Mouse (Mus musculus) urinary bladder, postnatal 14 days (tissue): ENCODE results near the gene Gm3594.
"Not testable (repeated sequence)": the region's sequence is repeated elsewhere in the genome, so short reads cannot be mapped to it uniquely, and the experiment has no call there.

Source experiments
- DNase-seq: peaks from one replicate; pipeline ENCODE4 v3.0.0; 2021; ENCODE audit warnings: low spot score

Gm3594 gene

GRCm38 (mm10) chr14:6444511-6444910, at the start of gene Gm3594:
Gene Gm3594, minus strand, starts transcription at chr14:6444611.
- DNase-seq, result not testable (repeated sequence)

DNA sequence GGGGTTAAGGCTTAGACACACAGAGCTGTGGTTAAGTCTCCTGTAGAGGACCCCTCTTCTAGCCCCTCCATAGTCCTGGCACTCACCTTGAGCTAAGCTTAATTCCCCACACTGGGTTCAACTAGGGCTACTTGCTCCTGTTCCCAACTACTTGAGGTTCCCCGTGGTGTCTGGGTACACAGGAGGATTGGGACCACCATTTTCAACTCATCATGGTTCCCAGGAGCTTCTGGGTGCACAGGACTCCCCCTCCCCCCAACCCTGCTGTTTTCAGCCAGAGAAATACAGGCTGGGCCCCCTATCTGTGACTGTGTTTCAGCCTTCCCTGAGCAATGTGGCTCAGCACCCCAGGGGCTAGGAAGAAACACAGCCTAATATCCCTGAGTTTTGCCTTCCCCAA, 41.9 kb upstream of the Gm3594 start:
- not testable (repeated sequence) for DNase-seq

- not testable (repeated sequence) for DNase-seq
Observed at GRCm38 (mm10) chr14:6485541-6485940, 41.1 kb upstream of the Gm3594 start.

GRCm38 (mm10) chr14:6482126-6482525, 37.7 kb upstream of the Gm3594 start:
- not testable (repeated sequence) for DNase-seq

GRCm38 (mm10) chr14:6471856-6472255, 27.4 kb upstream of the Gm3594 start:
- not testable (repeated sequence) for DNase-seq

GRCm38 (mm10) chr14:6440774-6441173, 3.6 kb downstream of the Gm3594 start:
- DNase-seq, result peak; percentile 2

- peak; percentile 2 for DNase-seq
Observed at GRCm38 (mm10) chr14:6440206-6440605, 4.2 kb downstream of the Gm3594 start.

- DNase-seq, result peak; percentile 20
Observed at GRCm38 (mm10) chr14:6426766-6427165, 17.6 kb downstream of the Gm3594 start.

DNA sequence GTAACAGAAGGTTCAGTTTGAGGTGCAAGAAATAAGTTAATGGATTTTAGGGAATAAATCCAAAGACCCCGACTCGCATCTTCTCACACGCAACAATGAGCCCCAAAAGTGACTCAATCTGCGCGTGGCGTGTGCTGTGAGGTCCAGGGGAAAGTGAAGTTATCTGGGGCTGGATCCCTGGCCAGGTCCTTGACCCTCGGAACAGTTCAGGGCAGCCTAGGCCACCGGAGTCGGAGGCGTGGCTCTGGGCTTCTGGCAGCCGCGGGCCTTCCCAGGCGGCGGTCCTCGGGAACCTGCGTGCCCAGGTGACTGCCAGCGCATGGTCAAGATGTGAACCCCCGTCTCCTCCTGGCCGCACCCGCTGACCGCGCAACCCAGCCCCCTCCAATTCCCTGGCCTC, 18.1 kb downstream of the Gm3594 start:
- DNase-seq, result not testable (repeated sequence)

DNA sequence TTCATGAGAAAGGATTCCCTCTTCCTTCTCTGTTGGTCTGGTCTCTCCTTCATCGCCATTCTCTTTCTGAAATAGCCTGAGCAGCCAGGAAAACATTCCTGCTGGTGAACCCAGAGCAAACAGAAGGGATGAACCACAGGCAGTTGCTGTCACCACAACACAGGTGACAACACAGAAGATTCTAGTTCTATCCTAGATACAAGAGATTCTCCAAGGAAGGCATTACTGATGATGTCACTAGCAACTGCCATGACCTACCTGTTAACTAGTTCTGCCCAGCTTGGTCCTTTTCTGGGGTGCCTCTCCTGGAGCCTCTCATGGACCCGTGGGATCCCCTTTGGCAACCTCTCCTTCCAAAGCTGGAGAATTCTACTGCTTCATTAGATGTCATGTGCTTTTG, 32.0 kb downstream of the Gm3594 start, which contains the start of gene Gm3591:
Gene Gm3591 (minus strand): TSS at position 101 of the 400 bp plus-strand sequence.
- DNase-seq, result not testable (repeated sequence)

GRCm38 (mm10) chr14:6390219-6390618, 54.2 kb downstream of the Gm3594 start, which contains the start of gene Gm16440:
Gene Gm16440, minus strand, starts transcription at chr14:6390319.
- DNase-seq, result not testable (repeated sequence)
